Mouse (Mus musculus) lung, postnatal 0 days (tissue): ENCODE measurements at regions not wholly inside any gene's neighbourhood (a gene's known extent, or its start where the extent isn't known, plus 50 kb on each side); places are given as distances from the start of the nearest gene placed in this dataset.

ENCODE experiments used
- ATAC-seq: fragments of 200-750 bp; cut with Nextera tagmentation; 2 replicates; pipeline ENCODE4 v1.8.0; 2017; ENCODE audit warnings: moderate library complexity
- DNase-seq: peaks from one replicate; pipeline ENCODE4 v3.0.0-alpha.2; 2016; ENCODE audit warnings: low spot score
- H3K27ac ChIP-seq: fragments of 300-500 bp; sonication (generic); 2 replicates; pipeline ENCODE4 v1.5.1; 2014; ENCODE audit warnings: antibody characterized with exemption, mild to moderate bottlenecking, low read length, mixed read lengths
- H3K27me3 ChIP-seq: fragments of 300-500 bp; sonication (generic); replicated peaks from 2 replicates; pipeline ENCODE4 v1.6.1; 2014; ENCODE audit warnings: low read length, mixed read lengths; ENCODE audit not compliant: insufficient read depth
- H3K36me3 ChIP-seq: fragments of 300-500 bp; sonication (generic); 2 replicates; pipeline ENCODE4 v1.6.1; 2014; ENCODE audit warnings: low read length, mixed read lengths; ENCODE audit not compliant: insufficient read depth
- H3K4me1 ChIP-seq: fragments of 300-500 bp; sonication (generic); 2 replicates; pipeline ENCODE4 v1.6.1; 2014; ENCODE audit warnings: antibody characterized with exemption, low read depth, low read length, mixed read lengths; ENCODE audit not compliant: insufficient read depth
- H3K4me2 ChIP-seq: fragments of 300-500 bp; sonication (generic); replicated peaks from 2 replicates; pipeline ENCODE4 v1.6.1; 2014; ENCODE audit warnings: low read depth, mild to moderate bottlenecking, low read length, moderate library complexity, mixed read lengths
- H3K4me3 ChIP-seq: fragments of 300-500 bp; sonication (generic); 2 replicates; pipeline ENCODE4 v1.5.1; 2014; ENCODE audit warnings: low read depth, low read length
- H3K9ac ChIP-seq: fragments of 300-500 bp; sonication (generic); replicated peaks from 2 replicates; pipeline ENCODE4 v1.6.1; 2014; ENCODE audit warnings: low read depth, mild to moderate bottlenecking
- H3K9me3 ChIP-seq: fragments of 300-500 bp; sonication (generic); 2 replicates; pipeline ENCODE4 v1.6.1; 2016; ENCODE audit warnings: low read length, mixed read lengths
- CTCF ChIP-seq: IDR thresholded peaks from 2 replicates; pipeline ENCODE4 v1.5.1; 2016; ENCODE audit warnings: antibody characterized with exemption, mild to moderate bottlenecking
- EP300 ChIP-seq: IDR thresholded peaks from 2 replicates; pipeline ENCODE4 v1.6.1; 2016; ENCODE audit warnings: antibody characterized with exemption, mild to moderate bottlenecking, control low read depth
- WGBS: fragments of 180-500 bp; shearing (Covaris S2); extraction: QIAGEN DNeasy Blood & Tissue Kit; methylation state at CpG from one replicate; pipeline ENCODE4 v1.1.7; 2014; 5-methylcytosine and 5-hydroxymethylcytosine counted together

- Histone ChIP-seq H3K4me1 (no peaks in the 10 kb centered on the region), H3K27ac (no peak overlapping the region), H3K9me3 (no peaks in the 10 kb centered on the region), H3K36me3 (no peaks in the 10 kb centered on the region), H3K27me3 (no peaks in the 10 kb centered on the region), H3K4me3 (no peak overlapping the region), H3K4me2 (no peak overlapping the region), H3K9ac (no peak overlapping the region)
- ATAC-seq, result no peak
- WGBS, result 69% methylated on average over 5 of the region's 5 CpGs
- TF ChIP-seq EP300 (no peak), CTCF (no peak)
- peak; percentile 56 for DNase-seq
These were observed 209.7 kb upstream of the Etaa1 start for GRCm38 (mm10) chr11:18163156-18164024.

GRCm38 (mm10) chr11:18156506-18156905 is 202.8 kb upstream of the Etaa1 start:
- TF ChIP-seq CTCF (no peak), EP300 (no peak)
- WGBS, result 72% methylated on average over 4 of the region's 4 CpGs
- DNase-seq (no peak), ATAC-seq (no peak)
- Histone ChIP-seq H3K4me2 (no peak overlapping the region), H3K27ac (no peak overlapping the region), H3K4me1 (no peaks in the 10 kb centered on the region), H3K27me3 (no peaks in the 10 kb centered on the region), H3K36me3 (no peaks in the 10 kb centered on the region), H3K9me3 (no peaks in the 10 kb centered on the region), H3K4me3 (no peak overlapping the region), H3K9ac (no peak overlapping the region)

- ATAC-seq (peak; percentile 87), DNase-seq (peak; percentile 88)
- TF ChIP-seq CTCF, result peak; percentile 87
- 0 out of 2 replicates have a peak, but pooled peaks have one; percentile 16 for TF ChIP-seq EP300
- no peak overlapping the region for H3K9ac ChIP-seq
- H3K36me3 ChIP-seq, result no peaks in the 10 kb centered on the region
- H3K4me2 ChIP-seq, result no peak overlapping the region
- H3K4me1 ChIP-seq, result no peaks in the 10 kb centered on the region
- H3K27ac ChIP-seq, result no peak overlapping the region
- no peaks in the 10 kb centered on the region for H3K9me3 ChIP-seq
- 11% methylated on average over 6 of the region's 6 CpGs for WGBS
- no peaks in the 10 kb centered on the region for H3K27me3 ChIP-seq
- no peak overlapping the region for H3K4me3 ChIP-seq
These were observed 198.3 kb upstream of the Etaa1 start for GRCm38 (mm10) chr11:18151788-18152563.

GRCm38 (mm10) chr11:18151369-18151768 is 197.7 kb upstream of the Etaa1 start:
- no peaks in the 10 kb centered on the region for H3K9me3 ChIP-seq
- DNase-seq, result peak; percentile 30
- no peaks in the 10 kb centered on the region for H3K36me3 ChIP-seq
- no peaks in the 10 kb centered on the region for H3K27me3 ChIP-seq
- 55% methylated on average over 4 of the region's 4 CpGs for WGBS
- ATAC-seq, result no peak
- TF ChIP-seq CTCF (no peak), EP300 (no peak)
- no peaks in the 10 kb centered on the region for H3K4me1 ChIP-seq
- H3K4me3 ChIP-seq, result no peak overlapping the region
- no peak overlapping the region for H3K9ac ChIP-seq
- no peak overlapping the region for H3K27ac ChIP-seq
- no peak overlapping the region for H3K4me2 ChIP-seq

GRCm38 (mm10) chr11:18127488-18127887 is 173.8 kb upstream of the Etaa1 start:
- Histone ChIP-seq H3K4me1 (no peaks in the 10 kb centered on the region), H3K36me3 (no peaks in the 10 kb centered on the region), H3K9me3 (no peaks in the 10 kb centered on the region), H3K9ac (no peak overlapping the region), H3K4me2 (no peak overlapping the region), H3K27me3 (no peaks in the 10 kb centered on the region), H3K4me3 (no peak overlapping the region), H3K27ac (no peak overlapping the region)
- no peak for ATAC-seq
- WGBS, result 83% methylated on average over 5 of the region's 5 CpGs
- no peak for TF ChIP-seq EP300
- no peak for TF ChIP-seq CTCF
- DNase-seq, result no peak

- no peak for TF ChIP-seq CTCF
- TF ChIP-seq EP300, result no peak
- Histone ChIP-seq H3K9ac (no peak overlapping the region), H3K4me3 (no peak overlapping the region), H3K4me1 (no peaks in the 10 kb centered on the region), H3K27me3 (no peaks in the 10 kb centered on the region), H3K4me2 (no peak overlapping the region), H3K36me3 (no peaks in the 10 kb centered on the region), H3K9me3 (no peaks in the 10 kb centered on the region), H3K27ac (no peak overlapping the region)
- ATAC-seq, result no peak
- no peak for DNase-seq
- whole genome bisulfite sequencing, result 70% methylated on average over 6 of the region's 6 CpGs
These were observed 169.4 kb upstream of the Etaa1 start for GRCm38 (mm10) chr11:18123031-18123430.
